Mouse (Mus musculus) embryonic facial prominence, embryonic 15.5 days (tissue): ENCODE measurements around the gene Stag1. TPM values are rescaled to one million over a fixed set of nuclear protein-coding genes. Genes with fewer than 3 reads are reported as not detected.

Experiments
- ATAC-seq: fragments of 200-750 bp; cut with Nextera tagmentation; 2 replicates; pipeline ENCODE4 v1.8.0; 2017; ENCODE audit warnings: low read depth, moderate TSS enrichment; ENCODE audit not compliant: insufficient number of reproducible peaks, low FRiP score, low TSS enrichment
- H3K27ac ChIP-seq: fragments of 300-500 bp; sonication (generic); replicated peaks from 2 replicates; pipeline ENCODE4 v1.5.1; 2015; ENCODE audit warnings: mild to moderate bottlenecking, inconsistent platforms
- H3K27me3 ChIP-seq: fragments of 300-500 bp; sonication (generic); 2 replicates; pipeline ENCODE4 v1.6.1; 2015; ENCODE audit warnings: inconsistent platforms
- H3K36me3 ChIP-seq: fragments of 300-500 bp; sonication (generic); 2 replicates; pipeline ENCODE4 v1.6.1; 2015; ENCODE audit warnings: mild to moderate bottlenecking, inconsistent platforms
- H3K4me1 ChIP-seq: fragments of 300-500 bp; sonication (generic); 2 replicates; pipeline ENCODE4 v1.6.1; 2015; ENCODE audit warnings: inconsistent platforms
- H3K4me2 ChIP-seq: fragments of 300-500 bp; sonication (generic); replicated peaks from 2 replicates; pipeline ENCODE4 v1.6.1; 2015; ENCODE audit warnings: mild to moderate bottlenecking, inconsistent platforms
- H3K4me3 ChIP-seq: fragments of 300-500 bp; sonication (generic); replicated peaks from 2 replicates; pipeline ENCODE4 v1.5.1; 2015; ENCODE audit warnings: mild to moderate bottlenecking, inconsistent platforms
- H3K9ac ChIP-seq: fragments of 300-500 bp; sonication (generic); 2 replicates; pipeline ENCODE4 v1.6.1; 2015; ENCODE audit warnings: inconsistent platforms
- H3K9me3 ChIP-seq: fragments of 300-500 bp; sonication (generic); replicated peaks from 2 replicates; pipeline ENCODE4 v1.6.1; 2016; ENCODE audit warnings: inconsistent platforms
- WGBS: fragments of 180-500 bp; shearing (Covaris S2); methylation state at CpG from one replicate; pipeline ENCODE4 v1.1.7; 2015; 5-methylcytosine and 5-hydroxymethylcytosine counted together
- polyA plus RNA-seq: library from polyadenylated mRNA; unstranded; fragments of >200 nt; fragmentation: Nextera tagmentation; extraction: Ambion mirVana; gene quantifications from 2 replicates; pipeline ENCODE4 v1.2.1, GENCODE M21; 2015

The Stag1 gene
- polyA plus RNA-seq, 1 experiment from 2014 or later, result 33.8 TPM

DNA sequence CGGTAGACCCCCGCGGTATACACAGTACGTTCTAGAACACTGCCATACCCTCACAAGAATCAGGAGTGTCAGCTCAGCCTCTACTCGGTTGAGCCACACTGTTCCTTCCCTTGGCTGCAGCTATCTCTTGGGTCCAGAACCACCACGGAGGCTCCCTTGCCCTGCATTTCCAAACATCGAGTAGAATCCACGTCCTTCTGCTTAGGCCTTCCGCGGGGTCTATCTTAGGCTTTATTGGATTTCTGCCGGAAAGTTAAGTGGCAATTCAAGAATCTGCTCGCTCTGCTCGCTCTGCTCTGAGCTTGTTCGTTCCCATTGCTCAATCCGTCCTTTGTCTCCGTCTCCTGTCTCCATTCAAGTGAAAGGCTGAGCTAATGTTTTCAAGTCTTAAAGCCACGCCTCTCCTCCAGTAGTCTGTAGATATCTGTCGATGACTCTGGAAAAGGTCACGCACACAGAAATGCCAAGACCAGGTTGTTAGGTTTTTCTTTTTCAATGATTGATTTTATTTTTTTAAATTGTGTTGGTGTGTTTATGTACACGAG, 17.3 kb upstream of the Stag1 start:
- ATAC-seq, result no peak
- H3K27ac ChIP-seq, result no peak overlapping the region
- H3K27me3 ChIP-seq, result no peaks in the 10 kb centered on the region
- peaks cover 9% of the 10 kb centered on the region; the same call in 1 of the 2 replicates for H3K4me1 ChIP-seq
- WGBS, result 62% methylated on average over 20 of the region's 20 CpGs
- no peak overlapping the region for H3K4me2 ChIP-seq
- H3K4me3 ChIP-seq, result no peak overlapping the region
- no peaks in the 10 kb centered on the region for H3K9me3 ChIP-seq
- H3K36me3 ChIP-seq, result no peaks in the 10 kb centered on the region
- H3K9ac ChIP-seq, result no peak overlapping the region

DNA sequence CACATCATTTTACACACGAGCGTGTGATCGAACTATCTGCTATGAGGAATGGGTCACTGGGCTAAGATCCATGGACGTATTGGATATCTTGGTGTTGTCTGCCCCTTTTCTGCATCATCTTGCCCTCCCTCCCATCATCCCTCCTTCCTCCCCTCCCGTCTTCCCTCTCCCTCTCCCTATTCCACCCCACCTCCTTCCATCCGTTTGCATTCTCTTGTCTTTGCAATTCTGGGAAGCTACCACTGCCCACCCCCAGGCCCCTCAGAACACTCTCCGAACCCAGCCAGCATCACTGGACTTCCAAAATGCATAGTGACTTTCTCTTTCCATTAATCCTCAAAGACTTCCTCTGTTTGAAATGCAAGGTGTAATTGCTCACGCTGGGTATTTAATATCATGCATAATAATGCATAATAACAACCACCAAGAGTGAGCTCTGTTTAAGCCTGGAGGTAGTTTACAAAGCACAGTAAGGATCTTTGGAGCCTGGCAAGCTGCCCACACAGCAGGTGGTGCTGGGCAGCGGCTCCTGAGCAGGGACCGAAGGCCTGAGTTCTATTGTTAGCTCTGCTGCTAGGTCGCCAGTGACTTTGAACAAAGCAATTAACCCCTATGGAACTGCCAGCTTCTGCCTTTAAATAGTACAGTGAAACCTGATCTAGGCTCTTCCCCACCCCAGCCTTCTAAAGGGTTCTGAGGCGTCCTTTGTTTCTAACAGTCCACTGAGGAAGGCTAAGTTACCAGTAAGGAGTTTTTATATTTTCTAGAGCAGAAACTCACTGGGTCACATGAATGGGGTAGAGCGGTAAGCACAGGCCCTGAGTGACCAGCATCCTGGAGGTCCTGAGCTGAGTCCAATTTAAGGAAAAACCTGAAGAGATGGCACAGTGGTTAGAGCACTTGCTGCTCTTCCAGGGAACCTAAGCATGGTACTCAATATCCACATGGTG, 15.8 kb upstream of the Stag1 start:
- WGBS, result 42% methylated on average over 13 of the region's 13 CpGs
- H3K36me3 ChIP-seq, result no peaks in the 10 kb centered on the region
- H3K27ac ChIP-seq, result no peak overlapping the region
- H3K9ac ChIP-seq, result no peak overlapping the region
- no peak overlapping the region for H3K4me3 ChIP-seq
- H3K4me2 ChIP-seq, result no peak overlapping the region
- peaks cover 9% of the 10 kb centered on the region; the same call in 1 of the 2 replicates for H3K4me1 ChIP-seq
- H3K27me3 ChIP-seq, result no peaks in the 10 kb centered on the region
- peak; percentile 79 for ATAC-seq
- H3K9me3 ChIP-seq, result no peaks in the 10 kb centered on the region

DNA sequence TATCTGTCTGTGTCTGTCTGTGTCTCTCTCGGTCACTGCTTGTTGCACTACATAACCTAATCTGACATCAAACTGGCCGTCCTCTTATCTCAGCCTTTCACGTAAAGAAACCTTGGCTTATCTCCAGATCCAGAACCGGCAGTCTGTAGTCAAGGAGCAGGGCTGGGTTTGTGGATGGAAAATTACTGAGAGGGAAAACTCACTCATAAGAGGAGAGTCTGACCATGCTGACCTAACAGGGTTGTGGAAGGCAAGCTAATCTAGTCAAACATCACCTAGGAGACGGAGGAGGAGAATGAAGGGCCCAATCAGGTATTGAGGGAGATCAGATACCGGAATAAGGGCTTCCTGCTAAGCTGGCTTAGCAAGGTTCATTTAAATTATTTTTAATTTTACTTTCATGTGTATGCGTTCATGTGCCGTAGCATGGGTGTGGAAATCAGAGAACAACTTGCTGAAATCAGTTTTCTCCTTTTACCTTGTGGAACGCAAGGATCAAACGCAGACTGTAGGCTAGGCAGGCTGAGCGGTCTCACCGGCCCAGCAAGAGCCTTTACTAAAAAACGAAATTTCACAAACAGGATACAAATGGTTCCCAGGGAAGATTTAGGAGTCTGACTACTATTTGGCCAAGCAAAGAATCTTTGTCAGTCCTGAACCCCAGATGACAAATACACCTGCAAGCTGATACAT, 14.6 kb upstream of the Stag1 start:
- no peak overlapping the region for H3K9ac ChIP-seq
- H3K27ac ChIP-seq, result peak overlapping the region; percentile 52
- H3K9me3 ChIP-seq, result no peaks in the 10 kb centered on the region
- ATAC-seq, result peak; percentile 66
- H3K4me1 ChIP-seq, result peaks cover 9% of the 10 kb centered on the region; the same call in 1 of the 2 replicates
- H3K36me3 ChIP-seq, result no peaks in the 10 kb centered on the region
- peak overlapping the region; percentile 6; the same call in 1 of the 2 replicates for H3K4me2 ChIP-seq
- H3K27me3 ChIP-seq, result no peaks in the 10 kb centered on the region
- no peak overlapping the region for H3K4me3 ChIP-seq
- WGBS, result 53% methylated on average over 13 of the region's 13 CpGs

DNA sequence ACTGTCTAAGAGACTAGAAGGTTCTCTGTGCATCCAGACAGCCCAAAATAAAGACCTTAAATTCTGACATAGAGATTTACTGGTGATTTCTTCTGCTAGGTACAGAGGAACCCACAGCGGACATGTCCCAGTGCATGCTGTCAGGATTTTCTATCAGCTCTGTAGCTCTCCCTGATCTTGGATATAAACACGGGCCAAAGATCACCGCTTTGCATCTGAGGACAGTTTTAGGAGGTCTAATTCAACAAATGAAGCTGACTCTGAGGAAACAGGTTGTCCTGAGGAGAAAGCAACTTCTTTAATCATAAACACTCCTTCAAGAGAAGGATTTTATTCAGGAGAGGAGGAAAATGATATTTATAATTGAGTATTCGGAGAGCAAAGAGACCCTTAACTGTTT, 13.6 kb upstream of the Stag1 start:
- Histone ChIP-seq H3K36me3 (no peaks in the 10 kb centered on the region), H3K4me1 (peaks cover 9% of the 10 kb centered on the region; the same call in 1 of the 2 replicates), H3K4me2 (no peak overlapping the region), H3K9ac (no peak overlapping the region), H3K27ac (no peak overlapping the region), H3K27me3 (no peaks in the 10 kb centered on the region), H3K4me3 (no peak overlapping the region), H3K9me3 (no peaks in the 10 kb centered on the region)
- ATAC-seq, result no peak
- WGBS, result 75% methylated on average over 4 of the region's 4 CpGs

DNA sequence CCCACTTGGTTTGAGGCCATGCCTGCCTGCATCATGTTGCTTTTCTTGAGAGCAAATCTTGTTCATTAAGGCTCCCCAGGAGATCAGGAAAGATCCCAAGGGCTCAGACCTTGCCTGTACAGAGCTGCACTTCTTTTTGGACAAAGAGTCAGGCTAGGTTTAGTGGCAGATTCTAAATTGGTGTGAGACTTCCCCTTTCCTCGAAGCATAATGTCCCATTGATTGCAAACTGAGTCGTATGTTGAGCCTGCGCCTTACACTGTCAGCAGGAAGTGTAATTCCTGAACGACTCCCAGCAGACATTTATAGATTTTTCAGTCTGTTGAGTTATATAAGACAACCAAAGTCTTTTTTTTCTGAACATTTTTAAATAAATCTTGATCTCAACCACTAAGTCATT, 7.1 kb upstream of the Stag1 start:
- Histone ChIP-seq H3K27ac (no peak overlapping the region), H3K4me3 (no peak overlapping the region), H3K4me1 (no peaks in the 10 kb centered on the region), H3K9me3 (no peaks in the 10 kb centered on the region), H3K36me3 (no peaks in the 10 kb centered on the region), H3K27me3 (no peaks in the 10 kb centered on the region), H3K4me2 (no peak overlapping the region), H3K9ac (no peak overlapping the region)
- ATAC-seq, result no peak
- 50% methylated on average over 4 of the region's 4 CpGs for WGBS

DNA sequence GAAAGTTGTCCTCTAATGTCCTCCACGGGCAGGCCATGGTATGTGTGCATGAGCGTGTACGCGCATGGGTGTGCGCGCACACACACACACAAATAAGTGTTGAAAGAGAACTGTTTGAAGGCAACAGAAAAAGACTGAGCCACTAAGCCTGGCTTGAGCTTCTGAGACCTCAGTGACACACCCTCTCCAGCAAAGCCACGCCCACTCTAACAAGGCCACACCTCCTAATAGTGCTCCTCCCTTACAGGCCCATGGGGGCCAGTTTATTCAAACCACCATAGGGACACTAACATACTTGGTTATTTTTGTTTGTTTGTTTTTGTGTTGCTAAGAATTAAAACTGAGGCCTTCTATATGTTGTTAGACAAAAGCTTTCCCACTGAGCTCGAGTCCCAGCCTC, 1.3 kb upstream of the Stag1 start:
- Histone ChIP-seq H3K4me2 (no peak overlapping the region), H3K4me1 (no peaks in the 10 kb centered on the region), H3K4me3 (no peak overlapping the region), H3K27ac (no peak overlapping the region), H3K9ac (no peak overlapping the region), H3K27me3 (no peaks in the 10 kb centered on the region), H3K36me3 (no peaks in the 10 kb centered on the region), H3K9me3 (no peaks in the 10 kb centered on the region)
- ATAC-seq, result no peak
- 87% methylated on average over 8 of the region's 8 CpGs for WGBS

DNA sequence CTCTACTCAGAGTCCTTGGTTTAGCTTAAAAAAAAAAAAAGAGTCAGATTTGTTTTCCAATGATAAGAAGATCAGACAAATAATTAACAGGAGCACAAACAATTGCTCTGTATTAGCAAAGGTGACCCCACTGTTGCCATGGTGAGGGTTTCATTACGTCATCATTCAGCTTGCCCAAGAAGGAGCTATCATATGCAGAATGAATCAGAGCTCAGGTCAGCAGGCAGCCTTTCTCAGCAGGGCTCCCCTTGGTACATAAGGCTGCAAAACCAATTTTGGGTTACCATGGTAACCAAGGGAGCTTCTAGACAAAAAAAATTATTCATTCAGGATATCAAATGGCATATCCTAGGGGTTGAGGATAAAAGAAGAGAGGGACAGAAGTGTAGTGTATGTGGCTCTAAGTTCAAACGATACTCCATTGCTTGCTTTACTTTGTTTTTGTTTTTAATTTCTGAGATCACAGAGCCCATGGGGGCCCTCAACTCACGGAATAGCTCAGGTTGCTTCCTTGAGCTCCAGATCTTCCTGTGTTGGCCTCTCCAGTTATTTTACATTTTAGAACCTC, 2.2 kb downstream of the Stag1 start:
- Histone ChIP-seq H3K4me2 (no peak overlapping the region), H3K27ac (no peak overlapping the region), H3K36me3 (no peaks in the 10 kb centered on the region), H3K27me3 (no peaks in the 10 kb centered on the region), H3K4me1 (no peaks in the 10 kb centered on the region), H3K9me3 (no peaks in the 10 kb centered on the region), H3K9ac (no peak overlapping the region), H3K4me3 (no peak overlapping the region)
- no peak for ATAC-seq
- WGBS, result 45% methylated on average over 3 of the region's 3 CpGs

DNA sequence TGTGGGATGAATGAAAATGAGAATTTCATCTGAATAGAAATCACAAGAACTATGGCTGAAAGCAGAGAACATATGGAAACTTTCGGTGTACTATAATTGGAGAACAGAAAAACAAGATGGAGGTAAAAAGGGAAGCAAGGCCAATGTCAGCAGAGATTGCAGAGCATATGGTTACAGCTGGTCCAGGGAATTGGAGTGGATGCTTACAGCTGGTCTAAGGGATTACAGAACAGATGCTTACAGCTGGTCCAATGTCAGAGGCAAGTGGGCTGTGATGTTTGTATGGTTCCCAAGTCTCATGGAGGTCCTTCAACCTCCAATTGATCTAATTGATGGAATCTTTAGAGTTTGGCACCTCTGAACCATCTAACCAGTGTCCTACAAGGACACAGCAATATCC, 4.5 kb downstream of the Stag1 start:
- H3K27me3 ChIP-seq, result no peaks in the 10 kb centered on the region
- H3K36me3 ChIP-seq, result no peaks in the 10 kb centered on the region
- peaks cover 3% of the 10 kb centered on the region; the same call in 1 of the 2 replicates for H3K4me1 ChIP-seq
- no peak overlapping the region for H3K9ac ChIP-seq
- 78% methylated on average over 1 of the region's 1 CpGs for WGBS
- H3K27ac ChIP-seq, result no peak overlapping the region
- ATAC-seq, result no peak
- H3K4me2 ChIP-seq, result no peak overlapping the region
- no peaks in the 10 kb centered on the region for H3K9me3 ChIP-seq
- H3K4me3 ChIP-seq, result no peak overlapping the region

DNA sequence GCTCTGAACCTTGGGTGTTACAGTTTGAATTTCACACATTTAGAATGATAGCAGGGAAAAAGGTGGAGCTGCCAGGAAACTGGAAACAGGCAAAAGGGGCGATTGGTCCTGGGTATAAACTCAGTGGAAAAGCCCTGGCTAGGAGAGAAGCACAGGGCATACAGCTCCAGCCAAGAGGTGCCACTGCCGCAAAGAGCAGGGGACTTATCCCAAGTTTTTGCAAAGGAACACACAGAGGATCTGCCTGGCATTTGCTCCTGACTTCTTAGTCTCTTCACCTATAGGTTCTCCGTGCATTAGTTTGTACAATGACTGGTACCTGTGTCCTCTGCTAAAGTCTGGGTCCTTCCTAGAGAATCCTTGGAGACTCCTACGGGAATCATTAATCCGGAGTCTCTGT, 5.6 kb downstream of the Stag1 start:
- ATAC-seq, result no peak
- no peaks in the 10 kb centered on the region for H3K27me3 ChIP-seq
- no peaks in the 10 kb centered on the region for H3K9me3 ChIP-seq
- H3K4me2 ChIP-seq, result no peak overlapping the region
- 63% methylated on average over 5 of the region's 5 CpGs for WGBS
- no peaks in the 10 kb centered on the region for H3K36me3 ChIP-seq
- H3K9ac ChIP-seq, result no peak overlapping the region
- H3K4me3 ChIP-seq, result no peak overlapping the region
- no peak overlapping the region for H3K27ac ChIP-seq
- peaks cover 3% of the 10 kb centered on the region; the same call in 1 of the 2 replicates for H3K4me1 ChIP-seq

DNA sequence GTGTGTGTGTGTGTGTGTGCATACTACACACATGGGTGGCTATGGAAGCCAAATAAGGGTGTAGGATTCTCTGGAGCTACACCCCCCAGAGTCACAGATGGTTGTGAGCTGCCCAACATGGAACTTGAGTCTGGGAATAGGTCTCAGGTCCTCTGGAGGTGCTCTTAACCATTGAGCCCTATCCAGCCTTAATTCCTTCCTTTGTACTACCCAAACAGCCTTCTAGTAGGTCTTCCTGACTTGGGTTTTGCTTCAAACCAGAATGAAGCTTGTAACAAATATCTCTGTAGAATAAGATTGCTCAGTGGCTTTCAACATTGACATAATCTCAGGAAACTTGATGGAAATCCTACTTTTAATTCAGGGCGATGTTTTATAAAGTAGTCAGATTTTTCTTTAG, 7.9 kb downstream of the Stag1 start:
- 74% methylated on average over 1 of the region's 1 CpGs for WGBS
- Histone ChIP-seq H3K27me3 (no peaks in the 10 kb centered on the region), H3K4me1 (peaks cover 3% of the 10 kb centered on the region; the same call in 1 of the 2 replicates), H3K9ac (no peak overlapping the region), H3K36me3 (no peaks in the 10 kb centered on the region), H3K27ac (no peak overlapping the region), H3K4me3 (no peak overlapping the region), H3K4me2 (no peak overlapping the region), H3K9me3 (no peaks in the 10 kb centered on the region)
- no peak for ATAC-seq

DNA sequence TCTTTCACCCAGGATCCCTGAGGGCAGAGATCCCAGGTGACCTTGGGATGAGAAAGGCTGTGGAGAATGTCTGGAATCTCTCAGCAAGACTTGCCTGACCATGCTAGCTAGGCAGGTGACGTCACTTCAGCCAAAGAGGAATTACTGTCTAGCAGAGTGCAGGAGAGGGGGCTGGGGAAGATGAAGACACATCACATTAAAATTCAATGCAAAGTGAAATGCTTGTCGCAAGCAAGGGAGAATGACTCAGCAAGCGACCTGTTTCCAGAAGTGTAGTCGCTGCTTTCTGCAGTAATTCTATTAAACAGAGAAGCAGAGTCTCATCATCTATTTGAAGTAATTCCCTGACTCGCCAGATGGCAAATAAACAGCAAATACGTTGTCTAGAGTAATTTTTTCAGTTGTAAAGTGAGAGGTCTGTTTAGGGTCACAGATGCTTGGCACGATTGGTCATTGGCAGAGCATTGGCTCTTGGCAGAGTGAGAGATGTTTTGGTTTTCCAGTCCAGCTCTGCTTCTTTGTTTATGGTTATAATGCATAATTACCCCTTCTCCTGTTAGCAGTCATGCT, 8.5 kb downstream of the Stag1 start:
- Histone ChIP-seq H3K9ac (no peak overlapping the region), H3K27me3 (no peaks in the 10 kb centered on the region), H3K27ac (no peak overlapping the region), H3K4me3 (no peak overlapping the region), H3K9me3 (no peaks in the 10 kb centered on the region), H3K4me2 (no peak overlapping the region), H3K36me3 (no peaks in the 10 kb centered on the region), H3K4me1 (peaks cover 3% of the 10 kb centered on the region; the same call in 1 of the 2 replicates)
- no peak for ATAC-seq
- 21% methylated on average over 7 of the region's 7 CpGs for WGBS
